Mouse (Mus musculus): ENCODE measurements around the gene Rpl26.

- TF ChIP-seq CTCF (IDR thresholded peaks at IDR 0.05; ENCODE audit: extremely low read depth, insufficient read depth, low read length) (no peak), POLR2A (IDR thresholded peaks at IDR 0.05; ENCODE audit: extremely low read depth, insufficient read depth, low read length) (no peak)
Measured at GRCm38 (mm10) chr11:68923191-68923590, 21.8 kb downstream of the Rpl26 start.

Data from cortical plate, adult 2 months (tissue).